Mouse (Mus musculus): Measurements from ENCODE around the gene Wfikkn1. TPM values are rescaled to one million over a fixed set of nuclear protein-coding genes. Genes with fewer than 3 reads are reported as not detected.

Wfikkn1 gene
- polyA plus RNA-seq, 1 experiment from 2014 or later, result 1.1 TPM

- no peaks in the 10 kb centered on the region for H3K9me3 ChIP-seq (ENCODE audit: control insufficient read depth, low read length)
- no peaks in the 10 kb centered on the region for H3K27me3 ChIP-seq (ENCODE audit: control insufficient read depth, insufficient read depth, low read length)
- DNase-seq (ENCODE audit: low spot score, missing footprints), result no peak
- H3K36me3 ChIP-seq (ENCODE audit: control insufficient read depth, insufficient read depth, low read length), result no peaks in the 10 kb centered on the region
- H3K4me1 ChIP-seq (ENCODE audit: control insufficient read depth, insufficient read depth, low read length), result no peaks in the 10 kb centered on the region
- ATAC-seq (ENCODE audit: low FRiP score), result no peak
- no peak overlapping the region for H3K27ac ChIP-seq (ENCODE audit: low read depth, low read length)
- WGBS, result 94% methylated on average over 3 of the region's 3 CpGs
- no peak overlapping the region for H3K4me3 ChIP-seq (ENCODE audit: low read depth, low read length)
- no peak overlapping the region for H3K4me2 ChIP-seq
- H3K9ac ChIP-seq (ENCODE audit: low read length), result no peak overlapping the region
These were observed 8.2 kb upstream of the Wfikkn1 start for GRCm38 (mm10) chr17:25888837-25889236.

GRCm38 (mm10) chr17:25887467-25887866, 6.8 kb upstream of the Wfikkn1 start:
- ATAC-seq (ENCODE audit: low FRiP score) (no peak), DNase-seq (ENCODE audit: low spot score, missing footprints) (no peak)
- Histone ChIP-seq H3K9me3 (ENCODE audit: control insufficient read depth, low read length) (no peaks in the 10 kb centered on the region), H3K27ac (ENCODE audit: low read depth, low read length) (no peak overlapping the region), H3K36me3 (ENCODE audit: control insufficient read depth, insufficient read depth, low read length) (no peaks in the 10 kb centered on the region), H3K4me3 (ENCODE audit: low read depth, low read length) (no peak overlapping the region), H3K27me3 (ENCODE audit: control insufficient read depth, insufficient read depth, low read length) (no peaks in the 10 kb centered on the region), H3K4me1 (ENCODE audit: control insufficient read depth, insufficient read depth, low read length) (peaks cover 3% of the 10 kb centered on the region), H3K4me2 (no peak overlapping the region), H3K9ac (ENCODE audit: low read length) (no peak overlapping the region)
- 93% methylated on average over 10 of the region's 10 CpGs for WGBS

GRCm38 (mm10) chr17:25886806-25887205, 6.1 kb upstream of the Wfikkn1 start:
- Histone ChIP-seq H3K9me3 (ENCODE audit: control insufficient read depth, low read length) (no peaks in the 10 kb centered on the region), H3K4me1 (ENCODE audit: control insufficient read depth, insufficient read depth, low read length) (peaks cover 9% of the 10 kb centered on the region), H3K36me3 (ENCODE audit: control insufficient read depth, insufficient read depth, low read length) (no peaks in the 10 kb centered on the region), H3K4me2 (no peak overlapping the region), H3K4me3 (ENCODE audit: low read depth, low read length) (no peak overlapping the region), H3K27ac (ENCODE audit: low read depth, low read length) (no peak overlapping the region), H3K9ac (ENCODE audit: low read length) (no peak overlapping the region), H3K27me3 (ENCODE audit: control insufficient read depth, insufficient read depth, low read length) (no peaks in the 10 kb centered on the region)
- DNase-seq (ENCODE audit: low spot score, missing footprints) (no peak), ATAC-seq (ENCODE audit: low FRiP score) (no peak)

GRCm38 (mm10) chr17:25885636-25886035, 5.0 kb upstream of the Wfikkn1 start:
- Histone ChIP-seq H3K4me3 (ENCODE audit: low read depth, low read length) (no peak overlapping the region), H3K36me3 (ENCODE audit: control insufficient read depth, insufficient read depth, low read length) (no peaks in the 10 kb centered on the region), H3K4me2 (no peak overlapping the region), H3K27ac (ENCODE audit: low read depth, low read length) (no peak overlapping the region), H3K27me3 (ENCODE audit: control insufficient read depth, insufficient read depth, low read length) (no peaks in the 10 kb centered on the region), H3K9ac (ENCODE audit: low read length) (no peak overlapping the region), H3K4me1 (ENCODE audit: control insufficient read depth, insufficient read depth, low read length) (peaks cover 21% of the 10 kb centered on the region), H3K9me3 (ENCODE audit: control insufficient read depth, low read length) (no peaks in the 10 kb centered on the region)
- no peak for DNase-seq (ENCODE audit: low spot score, missing footprints)
- 69% methylated on average over 4 of the region's 4 CpGs for WGBS
- no peak for ATAC-seq (ENCODE audit: low FRiP score)

GRCm38 (mm10) chr17:25883824-25884223, 3.2 kb upstream of the Wfikkn1 start:
- WGBS, result 96% methylated on average over 3 of the region's 3 CpGs
- Histone ChIP-seq H3K9me3 (ENCODE audit: control insufficient read depth, low read length) (no peaks in the 10 kb centered on the region), H3K9ac (ENCODE audit: low read length) (no peak overlapping the region), H3K4me3 (ENCODE audit: low read depth, low read length) (no peak overlapping the region), H3K4me2 (no peak overlapping the region), H3K27ac (ENCODE audit: low read depth, low read length) (no peak overlapping the region), H3K27me3 (ENCODE audit: control insufficient read depth, insufficient read depth, low read length) (no peaks in the 10 kb centered on the region), H3K4me1 (ENCODE audit: control insufficient read depth, insufficient read depth, low read length) (peaks cover 31% of the 10 kb centered on the region), H3K36me3 (ENCODE audit: control insufficient read depth, insufficient read depth, low read length) (no peaks in the 10 kb centered on the region)
- DNase-seq (ENCODE audit: low spot score, missing footprints), result peak; percentile 79
- no peak for ATAC-seq (ENCODE audit: low FRiP score)

GRCm38 (mm10) chr17:25883268-25883667, 2.6 kb upstream of the Wfikkn1 start:
- no peak for ATAC-seq (ENCODE audit: low FRiP score)

GRCm38 (mm10) chr17:25882306-25882705, 1.6 kb upstream of the Wfikkn1 start:
- no peaks in the 10 kb centered on the region for H3K27me3 ChIP-seq (ENCODE audit: control insufficient read depth, insufficient read depth, low read length)
- no peaks in the 10 kb centered on the region for H3K9me3 ChIP-seq (ENCODE audit: control insufficient read depth, low read length)
- H3K36me3 ChIP-seq (ENCODE audit: control insufficient read depth, insufficient read depth, low read length), result no peaks in the 10 kb centered on the region
- DNase-seq (ENCODE audit: low spot score, missing footprints), result peak; percentile 91
- 27% methylated on average over 5 of the region's 5 CpGs for WGBS
- H3K4me1 ChIP-seq (ENCODE audit: control insufficient read depth, insufficient read depth, low read length), result peaks cover 31% of the 10 kb centered on the region
- peak overlapping the region; percentile 72 for H3K27ac ChIP-seq (ENCODE audit: low read depth, low read length)
- peak overlapping the region; percentile 30; the same call in 1 of the 2 replicates for H3K9ac ChIP-seq (ENCODE audit: low read length)
- H3K4me2 ChIP-seq, result no peak overlapping the region
- ATAC-seq (ENCODE audit: low FRiP score), result no peak
- no peak overlapping the region for H3K4me3 ChIP-seq (ENCODE audit: low read depth, low read length)

More at GRCm38 (mm10) chr17:25883268-25883667, 2.6 kb upstream of the Wfikkn1 start:
- peak; percentile 77 for DNase-seq (ENCODE audit: low spot score, missing footprints)
- Histone ChIP-seq H3K4me2 (no peak overlapping the region), H3K27ac (ENCODE audit: low read depth, low read length) (no peak overlapping the region), H3K36me3 (ENCODE audit: control insufficient read depth, insufficient read depth, low read length) (no peaks in the 10 kb centered on the region), H3K4me1 (ENCODE audit: control insufficient read depth, insufficient read depth, low read length) (peaks cover 31% of the 10 kb centered on the region), H3K9me3 (ENCODE audit: control insufficient read depth, low read length) (no peaks in the 10 kb centered on the region), H3K9ac (ENCODE audit: low read length) (no peak overlapping the region), H3K27me3 (ENCODE audit: control insufficient read depth, insufficient read depth, low read length) (no peaks in the 10 kb centered on the region), H3K4me3 (ENCODE audit: low read depth, low read length) (no peak overlapping the region)
- WGBS, result 76% methylated on average over 8 of the region's 8 CpGs

GRCm38 (mm10) chr17:25881691-25882090, 1.0 kb upstream of the Wfikkn1 start:
- H3K27ac ChIP-seq (ENCODE audit: low read depth, low read length), result peak overlapping the region; percentile 72
- no peaks in the 10 kb centered on the region for H3K27me3 ChIP-seq (ENCODE audit: control insufficient read depth, insufficient read depth, low read length)
- H3K9ac ChIP-seq (ENCODE audit: low read length), result peak overlapping the region; percentile 33
- no peak for ATAC-seq (ENCODE audit: low FRiP score)
- H3K9me3 ChIP-seq (ENCODE audit: control insufficient read depth, low read length), result no peaks in the 10 kb centered on the region
- 6% methylated on average over 4 of the region's 4 CpGs for WGBS
- no peaks in the 10 kb centered on the region for H3K36me3 ChIP-seq (ENCODE audit: control insufficient read depth, insufficient read depth, low read length)
- no peak overlapping the region for H3K4me3 ChIP-seq (ENCODE audit: low read depth, low read length)
- peaks cover 31% of the 10 kb centered on the region for H3K4me1 ChIP-seq (ENCODE audit: control insufficient read depth, insufficient read depth, low read length)
- no peak overlapping the region for H3K4me2 ChIP-seq
- DNase-seq (ENCODE audit: low spot score, missing footprints), result no peak

- Histone ChIP-seq H3K9ac (ENCODE audit: low read length) (peak overlapping the region; percentile 33; the same call in 1 of the 2 replicates), H3K27me3 (ENCODE audit: control insufficient read depth, insufficient read depth, low read length) (no peaks in the 10 kb centered on the region), H3K36me3 (ENCODE audit: control insufficient read depth, insufficient read depth, low read length) (no peaks in the 10 kb centered on the region), H3K27ac (ENCODE audit: low read depth, low read length) (peak overlapping the region; percentile 72), H3K9me3 (ENCODE audit: control insufficient read depth, low read length) (no peaks in the 10 kb centered on the region), H3K4me1 (ENCODE audit: control insufficient read depth, insufficient read depth, low read length) (peaks cover 37% of the 10 kb centered on the region), H3K4me2 (0 out of 2 replicates have a peak overlapping the region, but pooled peaks have one; percentile 16), H3K4me3 (ENCODE audit: low read depth, low read length) (no peak overlapping the region)
- ATAC-seq (ENCODE audit: low FRiP score) (no peak), DNase-seq (ENCODE audit: low spot score, missing footprints) (peak; percentile 94)
- 4% methylated on average over 5 of the region's 5 CpGs for WGBS
These were observed 419 bp upstream of the Wfikkn1 start for GRCm38 (mm10) chr17:25880913-25881641.
